Mouse (Mus musculus) heart, adult 2 months (tissue): Measurements from ENCODE around the gene Rap1gap2. TPM values are rescaled to one million over a fixed set of nuclear protein-coding genes. Genes with fewer than 3 reads are reported as not detected.
A peak's percentile ranks its signal among the peaks of the same experiment; 100 is the strongest.

ENCODE experiments used
- DNase-seq, 2 experiments: peaks; one replicate each; pipeline ENCODE4 v3.0.0; 2021
- H3K27ac ChIP-seq: fragments of 200-600 bp; 2 replicates; pipeline ENCODE4 v1.8.1; 2022
- H3K27me3 ChIP-seq: fragments of 200-500 bp; 2 replicates; pipeline ENCODE4 v1.6.1; 2012; ENCODE audit warnings: mild to moderate bottlenecking, low read length, inconsistent platforms, mixed read lengths; ENCODE audit not compliant: control insufficient read depth, insufficient read depth
- H3K36me3 ChIP-seq: fragments of 200-500 bp; 2 replicates; pipeline ENCODE4 v1.6.1; 2012; ENCODE audit warnings: low read length, inconsistent platforms; ENCODE audit not compliant: control insufficient read depth, insufficient read depth
- H3K4me1 ChIP-seq: fragments of 200-500 bp; 2 replicates; pipeline ENCODE4 v1.6.1; 2011; ENCODE audit warnings: low read length; ENCODE audit not compliant: control insufficient read depth, insufficient read depth
- H3K4me3 ChIP-seq: fragments of 200-600 bp; 2 replicates; pipeline ENCODE4 v1.8.1; 2022
- H3K79me2 ChIP-seq: fragments of 200-500 bp; replicated peaks from 2 replicates; pipeline ENCODE4 v1.6.1; 2012; ENCODE audit warnings: mild to moderate bottlenecking, inconsistent platforms, low read length, moderate library complexity, mixed read lengths; ENCODE audit not compliant: control insufficient read depth, insufficient read depth
- H3K9ac ChIP-seq: fragments of 200-500 bp; 2 replicates; pipeline ENCODE4 v1.6.1; 2012; ENCODE audit warnings: low read depth, mild to moderate bottlenecking, control low read depth, inconsistent platforms, low read length, mixed read lengths
- CTCF ChIP-seq: fragments of 200-600 bp; IDR thresholded peaks from 2 replicates; pipeline ENCODE4 v1.8.1; 2022; ENCODE audit warnings: antibody characterized with exemption, mild to moderate bottlenecking, moderate library complexity
- EP300 ChIP-seq: fragments of 200-500 bp; IDR thresholded peaks from 2 replicates; pipeline ENCODE4 v1.6.1; 2011; ENCODE audit warnings: low read depth, low read length, control low read depth; ENCODE audit not compliant: insufficient read depth
- POLR2A ChIP-seq: fragments of 200-500 bp; IDR thresholded peaks from 2 replicates; pipeline ENCODE4 v1.6.1; 2011; ENCODE audit warnings: mild to moderate bottlenecking, low read depth, low read length, control low read depth; ENCODE audit not compliant: insufficient read depth
- WGBS: fragments of 180-500 bp; shearing (Covaris S2); methylation state at CpG from one replicate; pipeline ENCODE4 v1.1.7; 2018; 5-methylcytosine and 5-hydroxymethylcytosine counted together
- intact Hi-C: fragments of 180-260 bp; cut with DNase I; formaldehyde crosslinking; loops from one replicate; pipeline ENCODE4 v1.15.1; 2025
- polyA plus RNA-seq: library from polyadenylated mRNA; depleted of rRNA; stranded (reverse); fragments of >200 nt; gene quantifications from 2 replicates; pipeline ENCODE4 v1.2.3, GENCODE M21; 2012
- total RNA-seq, 2 experiments: library from RNA; stranded (reverse); gene quantifications; 2 replicates each; pipeline ENCODE4 v1.2.3; 2021

Rap1gap2 gene
- total and polyA plus RNA-seq, 3 experiments, result 43.9 to 88.9 (median 82.7) TPM

- Histone ChIP-seq H3K9ac (no peak overlapping the region), H3K27ac (no peak overlapping the region), H3K79me2 (no peaks in the 10 kb centered on the region), H3K27me3 (no peaks in the 10 kb centered on the region), H3K4me3 (no peak overlapping the region), H3K36me3 (peaks cover 2% of the 10 kb centered on the region; the same call in 1 of the 2 replicates), H3K4me1 (peaks cover 16% of the 10 kb centered on the region)
- intact Hi-C loops, result no loop called here
- DNase-seq, result no peak
- WGBS, result 52% methylated on average over 9 of the region's 9 CpGs
- TF ChIP-seq CTCF (no peak), EP300 (no peak), POLR2A (no peak)
Observed at GRCm38 (mm10) chr11:74414112-74414511, 196.6 kb downstream of the Rap1gap2 start.

GRCm38 (mm10) chr11:74413449-74413972 is 197.2 kb downstream of the Rap1gap2 start:
- peaks cover 2% of the 10 kb centered on the region; the same call in 1 of the 2 replicates for H3K36me3 ChIP-seq
- H3K4me1 ChIP-seq, result peaks cover 19% of the 10 kb centered on the region
- H3K79me2 ChIP-seq, result no peaks in the 10 kb centered on the region
- 41% methylated on average over 3 of the region's 3 CpGs for WGBS
- DNase-seq, result peak in 1 of 2 experiments; percentile 27
- H3K4me3 ChIP-seq, result no peak overlapping the region
- no peak overlapping the region for H3K9ac ChIP-seq
- intact Hi-C loops, result no loop called here
- no peaks in the 10 kb centered on the region for H3K27me3 ChIP-seq
- TF ChIP-seq EP300 (no peak), CTCF (no peak), POLR2A (no peak)
- H3K27ac ChIP-seq, result no peak overlapping the region

- H3K79me2 ChIP-seq, result no peaks in the 10 kb centered on the region
- peaks cover 19% of the 10 kb centered on the region for H3K4me1 ChIP-seq
- no peak for DNase-seq
- no peak for TF ChIP-seq EP300
- TF ChIP-seq POLR2A, result no peak
- no peak for TF ChIP-seq CTCF
- WGBS, result 90% methylated on average over 3 of the region's 3 CpGs
- no peaks in the 10 kb centered on the region for H3K27me3 ChIP-seq
- no peak overlapping the region for H3K9ac ChIP-seq
- H3K36me3 ChIP-seq, result peaks cover 2% of the 10 kb centered on the region; the same call in 1 of the 2 replicates
- H3K27ac ChIP-seq, result no peak overlapping the region
- intact Hi-C loops, result no loop called here
- no peak overlapping the region for H3K4me3 ChIP-seq
Observed at GRCm38 (mm10) chr11:74412462-74412861, 198.3 kb downstream of the Rap1gap2 start.

GRCm38 (mm10) chr11:74411943-74412342 is 198.8 kb downstream of the Rap1gap2 start:
- intact Hi-C loops, result no loop called here
- Histone ChIP-seq H3K27ac (no peak overlapping the region), H3K4me3 (no peak overlapping the region), H3K36me3 (peaks cover 2% of the 10 kb centered on the region; the same call in 1 of the 2 replicates), H3K4me1 (peaks cover 19% of the 10 kb centered on the region), H3K27me3 (no peaks in the 10 kb centered on the region), H3K9ac (no peak overlapping the region), H3K79me2 (no peaks in the 10 kb centered on the region)
- no peak for DNase-seq
- 78% methylated on average over 3 of the region's 3 CpGs for WGBS
- TF ChIP-seq EP300, result no peak
- no peak for TF ChIP-seq CTCF
- no peak for TF ChIP-seq POLR2A

- TF ChIP-seq CTCF (no peak), EP300 (no peak), POLR2A (no peak)
- DNase-seq, result peak; percentile 69 to 72
- H3K9ac ChIP-seq, result no peak overlapping the region
Observed at GRCm38 (mm10) chr11:74409757-74410174, 200.9 kb downstream of the Rap1gap2 start.

GRCm38 (mm10) chr11:74409447-74409754 is 201.3 kb downstream of the Rap1gap2 start:
- Histone ChIP-seq H3K36me3 (no peaks in the 10 kb centered on the region; the same call in 1 of the 2 replicates), H3K27ac (peak overlapping the region; percentile 51; the same call in 1 of the 2 replicates), H3K27me3 (no peaks in the 10 kb centered on the region), H3K4me1 (peaks cover 13% of the 10 kb centered on the region), H3K79me2 (no peaks in the 10 kb centered on the region), H3K9ac (no peak overlapping the region), H3K4me3 (no peak overlapping the region)
- TF ChIP-seq POLR2A (no peak), CTCF (no peak), EP300 (no peak)
- WGBS, result 59% methylated on average over 5 of the region's 5 CpGs
- intact Hi-C loops, result no loop called here
- peak in 1 of 2 experiments; percentile 13 for DNase-seq

More at GRCm38 (mm10) chr11:74409757-74410174, 200.9 kb downstream of the Rap1gap2 start:
- Histone ChIP-seq H3K27me3 (no peaks in the 10 kb centered on the region), H3K36me3 (no peaks in the 10 kb centered on the region; the same call in 1 of the 2 replicates), H3K79me2 (no peaks in the 10 kb centered on the region), H3K4me1 (peaks cover 13% of the 10 kb centered on the region), H3K4me3 (no peak overlapping the region), H3K27ac (no peak overlapping the region; the same call in 1 of the 2 replicates)
- intact Hi-C loops, result no loop called here
- WGBS, result 28% methylated on average over 4 of the region's 4 CpGs
